9 mouse cellular contexts compared by ENCODE assay signal in the genomic region with DNA sequence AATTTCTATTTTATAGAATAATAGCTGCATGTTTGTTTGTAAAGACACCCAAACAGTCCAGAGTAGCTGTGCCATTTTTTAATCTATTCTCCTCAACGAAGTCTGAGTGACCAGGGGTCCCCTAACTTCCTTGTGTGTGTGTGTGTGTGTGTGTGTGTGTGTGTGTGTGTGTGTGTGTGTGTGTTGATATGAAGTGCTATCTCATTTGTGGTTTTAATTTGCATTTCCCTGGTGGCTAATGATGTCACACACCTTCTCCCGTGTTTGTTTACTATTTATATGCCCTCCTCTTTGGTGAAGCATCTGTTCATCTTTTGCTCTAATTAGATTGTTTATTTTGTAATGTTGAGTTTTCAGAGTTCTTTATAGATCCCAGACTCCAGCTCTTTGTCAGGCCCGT.
A peak's percentile ranks its signal among the peaks of the same experiment; 100 is the strongest.
DNase-seq lines count a peak whose midpoint lies in the region; ATAC-seq and TF ChIP-seq lines count a peak whose summit lies in the region.
"Had no signal": no experiment of that assay in that cellular context is flagged by ENCODE, and none has a peak within 500 bp of the region (broad histone marks: within the 10 kb centered on the region; RNA-seq: fewer than 3 reads in every experiment).

No protein-coding gene starts in this region.

- H3K4me2 ChIP-seq in heart, embryonic 12.5 days = no peak overlapping the region
- 0 out of 2 replicates have a peak overlapping the region, but pooled peaks have one; percentile 4 for H3K4me2 ChIP-seq in lung, embryonic 14.5 days

- 39% methylated on average over 3 of the region's 3 CpGs for WGBS in heart, embryonic 12.5 days
- 18% methylated on average over 3 of the region's 3 CpGs for WGBS in lung, embryonic 14.5 days
- 17% methylated on average over 3 of the region's 3 CpGs for WGBS in lung, adult 2 months

- peaks cover 75% of the 10 kb centered on the region for H3K4me1 ChIP-seq in heart, embryonic 12.5 days (replicated peaks)
- H3K4me1 ChIP-seq in lung, embryonic 14.5 days (ENCODE audit: insufficient read depth) = peaks cover 32% of the 10 kb centered on the region
- peaks cover 5% of the 10 kb centered on the region; the same call in 1 of the 2 replicates for H3K4me1 ChIP-seq in lung, adult 2 months (ENCODE audit: control insufficient read depth, insufficient read depth, low read length)
- peaks cover 17% of the 10 kb centered on the region for H3K4me1 ChIP-seq in embryonic fibroblast, embryonic 13.5 days (ENCODE audit: control insufficient read depth, insufficient read depth, low read length)

- no peak overlapping the region for H3K9ac ChIP-seq in heart, embryonic 12.5 days
- H3K9ac ChIP-seq in lung, embryonic 14.5 days = no peak overlapping the region
- H3K9ac ChIP-seq: limb, embryonic 13.5 days had no signal

- no peaks in the 10 kb centered on the region for H3K9me3 ChIP-seq in heart, embryonic 12.5 days (replicated peaks)
- H3K9me3 ChIP-seq in lung, embryonic 14.5 days (ENCODE audit: low read depth, low read length) = no peaks in the 10 kb centered on the region
- H3K9me3 ChIP-seq: limb, embryonic 13.5 days had no signal

- ATAC-seq in heart, embryonic 12.5 days (ENCODE audit: insufficient number of reproducible peaks, low FRiP score) = no peak
- no peak for ATAC-seq in lung, embryonic 14.5 days (ENCODE audit: insufficient read depth)

- TF ChIP-seq POLR2A in lung, adult 2 months (IDR thresholded peaks at IDR 0.05; ENCODE audit: borderline replicate concordance, extremely low read depth, low read depth, low read length) = no peak
- TF ChIP-seq POLR2A in embryonic fibroblast, embryonic 13.5 days (IDR thresholded peaks at IDR 0.05; ENCODE audit: low read depth, low read length) = no peak

- no peaks in the 10 kb centered on the region for H3K36me3 ChIP-seq in heart, embryonic 12.5 days
- no peaks in the 10 kb centered on the region for H3K36me3 ChIP-seq in lung, embryonic 14.5 days (ENCODE audit: insufficient read depth)
- H3K36me3 ChIP-seq: limb, embryonic 13.5 days had no signal

- no peak for DNase-seq in heart, postnatal 14 days
- no peak for DNase-seq in lung, embryonic 14.5 days
- no peak for DNase-seq in lung, adult 2 months
- peak; percentile 15 for DNase-seq in naive thymus-derived CD4-positive, alpha-beta T cell, adult 2 months (ENCODE audit: low read depth)
- no peak for DNase-seq in frontal cortex, postnatal 25 days (ENCODE audit: low spot score in 2 of 2)
- DNase-seq in T-cell, adult 2 months (ENCODE audit: low spot score) = no peak

- H3K27ac ChIP-seq in heart, embryonic 12.5 days (ENCODE audit: poor library complexity, severe bottlenecking) = 0 out of 2 replicates have a peak overlapping the region, but pooled peaks have one; percentile 28
- H3K27ac ChIP-seq in lung, embryonic 14.5 days (ENCODE audit: low read depth) = peak overlapping the region; percentile 21; the same call in 1 of the 2 replicates
- H3K27ac ChIP-seq in embryonic fibroblast, embryonic 13.5 days (ENCODE audit: insufficient read depth, low read length) = 0 out of 2 replicates have a peak overlapping the region, but pooled peaks have one; percentile 49
- H3K27ac ChIP-seq: limb, embryonic 13.5 days had no signal

- no peaks in the 10 kb centered on the region for H3K27me3 ChIP-seq in heart, embryonic 12.5 days (replicated peaks)
- no peaks in the 10 kb centered on the region for H3K27me3 ChIP-seq in lung, embryonic 14.5 days (ENCODE audit: insufficient read depth, low read length)
- H3K27me3 ChIP-seq: limb, embryonic 13.5 days had no signal

- intact Hi-C loops in heart, postnatal 14 days (cut with DNase I) = loop anchor here (5.0 kb wide), 1 partner anchor 57 kb away; no protein-coding TSS in a partner anchor

- H3K4me3 ChIP-seq in heart, embryonic 12.5 days = no peak overlapping the region
- H3K4me3 ChIP-seq in lung, embryonic 14.5 days (ENCODE audit: low read depth, low read length) = no peak overlapping the region
- no peak overlapping the region for H3K4me3 ChIP-seq in lung, adult 2 months (replicated peaks; ENCODE audit: extremely low read depth, low read depth, low read length)
- no peak overlapping the region for H3K4me3 ChIP-seq in embryonic fibroblast, embryonic 13.5 days (ENCODE audit: insufficient read depth, low read length)
- H3K4me3 ChIP-seq: limb, embryonic 13.5 days had no signal

- TF ChIP-seq CTCF in lung, embryonic 14.5 days (IDR thresholded peaks at IDR 0.05; ENCODE audit: low read depth) = no peak
- no peak for TF ChIP-seq CTCF in lung, adult 2 months (IDR thresholded peaks at IDR 0.05; ENCODE audit: insufficient read depth, low read length)
- TF ChIP-seq CTCF in embryonic fibroblast, embryonic 13.5 days (IDR thresholded peaks at IDR 0.05; ENCODE audit: borderline replicate concordance, insufficient read depth, low read length) = no peak
